Mouse (Mus musculus) CH12.LX (cell line): ENCODE results near the gene Mical3.
A peak's percentile ranks its signal among the peaks of the same experiment; 100 is the strongest.

Source experiments
- CTCF ChIP-seq, 2 experiments: IDR thresholded peaks in 1 of 2; conservative IDR thresholded peaks in 1 of 2; 2 replicates each; pipeline ENCODE4 v1.5.1; 2011 to 2012; ENCODE audit warnings: low read depth in 2 of 2, low read length in 2 of 2, improper control_type of control experiment in 1 of 2, inconsistent platforms in 1 of 2, mild to moderate bottlenecking in 1 of 2, moderate library complexity in 1 of 2
- ETS1 ChIP-seq: conservative IDR thresholded peaks from 2 replicates; pipeline ENCODE4 v1.6.1; 2012; ENCODE audit warnings: low read depth, mild to moderate bottlenecking, inconsistent platforms, low read length, improper control_type of control experiment, moderate library complexity
- MAFK ChIP-seq: IDR thresholded peaks from 2 replicates; pipeline ENCODE4 v1.6.1; 2011; ENCODE audit warnings: low read length, improper control_type of control experiment; ENCODE audit not compliant: insufficient replicate concordance
- MYC ChIP-seq: IDR thresholded peaks from 2 replicates; pipeline ENCODE4 v1.6.1; 2011; ENCODE audit warnings: low read depth, mild to moderate bottlenecking, improper control_type of control experiment, low read length
- RCOR1 ChIP-seq: conservative IDR thresholded peaks from 2 replicates; pipeline ENCODE4 v1.6.1; 2012; ENCODE audit warnings: low read depth, mild to moderate bottlenecking, inconsistent platforms, low read length, improper control_type of control experiment
- ZKSCAN1 ChIP-seq: IDR thresholded peaks from 2 replicates; pipeline ENCODE4 v1.6.1; 2012; ENCODE audit warnings: low read depth, inconsistent platforms, low read length, improper control_type of control experiment, borderline replicate concordance

DNA sequence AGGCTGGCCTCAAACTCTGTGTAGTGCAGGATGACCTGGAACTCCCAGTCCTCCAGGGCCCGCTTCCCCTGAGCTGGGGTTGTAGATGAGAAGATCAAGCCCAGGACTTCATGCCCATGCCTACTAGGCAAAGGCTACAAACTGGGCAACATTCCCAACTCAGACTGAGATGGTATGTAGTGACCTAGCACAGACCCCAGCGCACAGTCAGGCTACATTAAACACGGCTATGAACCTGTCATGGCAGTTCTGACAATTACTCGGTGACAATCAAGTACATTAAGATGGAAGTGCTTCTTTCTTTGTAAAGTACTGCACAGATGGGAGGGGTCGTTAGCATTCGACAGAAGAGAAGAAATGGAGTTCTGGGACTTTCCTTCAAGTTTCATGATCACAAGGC, 44.0 kb upstream of the Mical3 start:
- TF ChIP-seq MAFK = no peak
- no peak for TF ChIP-seq MYC
- no peak for TF ChIP-seq CTCF (conservative IDR thresholded peaks at IDR 0.05 in 1 of 2, IDR thresholded peaks at IDR 0.05 in 1 of 2; ENCODE audit: low read depth in 2 of 2, low read length in 2 of 2)
- TF ChIP-seq RCOR1 = no peak
- TF ChIP-seq ETS1 = no peak
- TF ChIP-seq ZKSCAN1 = peak; percentile 62
